Mouse (Mus musculus): ENCODE data around the gene Lats1.
"Not testable (repeated sequence)": the region's sequence is repeated elsewhere in the genome, so short reads cannot be mapped to it uniquely, and the experiment has no call there.

The Lats1 gene

GRCm38 (mm10) chr10:7726501-7726812, 45.4 kb downstream of the Lats1 start:
- peak; percentile 22 for DNase-seq (ENCODE audit: low read depth, low spot score)

- no peak for DNase-seq (ENCODE audit: low read depth, low spot score)
Observed at GRCm38 (mm10) chr10:7727011-7727410, 46.0 kb downstream of the Lats1 start.

DNA sequence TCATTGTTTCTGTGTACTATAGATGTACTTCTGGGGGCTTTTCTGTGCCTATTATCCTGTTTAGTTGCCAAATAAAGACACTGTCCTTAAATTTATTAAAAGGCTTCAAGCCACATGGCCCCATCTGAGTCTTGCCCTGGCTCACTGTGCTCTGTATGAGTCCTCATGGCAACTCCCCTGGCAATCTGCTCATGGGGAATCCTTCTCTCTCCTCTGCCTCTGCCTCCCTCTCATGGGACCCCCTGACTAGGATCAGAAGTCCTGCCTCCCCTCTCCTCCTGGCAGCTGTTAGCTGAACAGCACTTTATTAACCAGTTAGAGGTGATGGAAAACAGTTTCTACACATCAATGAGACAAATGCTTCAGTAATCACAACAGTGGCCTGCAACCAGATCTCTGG, 50.6 kb downstream of the Lats1 start:
- DNase-seq (ENCODE audit: low read depth, low spot score) = no peak

DNA sequence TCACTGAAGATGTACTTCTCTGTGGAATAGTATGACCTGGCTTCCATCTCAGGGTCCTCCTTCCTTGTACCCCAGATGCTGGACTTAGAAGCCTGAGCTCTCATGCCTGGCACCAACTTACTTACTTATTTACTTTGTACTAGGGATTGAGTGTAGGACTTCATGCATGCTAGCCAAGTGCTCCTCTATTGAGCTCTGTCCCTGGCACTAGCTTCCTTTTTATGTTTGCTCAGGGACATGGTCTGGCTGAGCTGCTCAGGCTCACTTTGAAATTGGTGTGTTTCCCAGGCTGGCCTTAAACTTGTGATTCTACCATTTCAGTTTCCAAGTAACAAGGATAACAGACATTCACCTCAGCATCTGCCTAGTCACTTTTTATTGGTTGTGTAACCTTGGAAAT, 56.1 kb downstream of the Lats1 start:
- no peak for DNase-seq (ENCODE audit: low read depth, low spot score)

- no peak for DNase-seq (ENCODE audit: low read depth, low spot score)
Observed at GRCm38 (mm10) chr10:7737914-7738313, 56.9 kb downstream of the Lats1 start.

GRCm38 (mm10) chr10:7745528-7745927, 64.5 kb downstream of the Lats1 start:
- DNase-seq (ENCODE audit: low read depth, low spot score) = not testable (repeated sequence)

- DNase-seq (ENCODE audit: low read depth, low spot score) = no peak
Observed at GRCm38 (mm10) chr10:7748752-7749151, 67.7 kb downstream of the Lats1 start.

DNA sequence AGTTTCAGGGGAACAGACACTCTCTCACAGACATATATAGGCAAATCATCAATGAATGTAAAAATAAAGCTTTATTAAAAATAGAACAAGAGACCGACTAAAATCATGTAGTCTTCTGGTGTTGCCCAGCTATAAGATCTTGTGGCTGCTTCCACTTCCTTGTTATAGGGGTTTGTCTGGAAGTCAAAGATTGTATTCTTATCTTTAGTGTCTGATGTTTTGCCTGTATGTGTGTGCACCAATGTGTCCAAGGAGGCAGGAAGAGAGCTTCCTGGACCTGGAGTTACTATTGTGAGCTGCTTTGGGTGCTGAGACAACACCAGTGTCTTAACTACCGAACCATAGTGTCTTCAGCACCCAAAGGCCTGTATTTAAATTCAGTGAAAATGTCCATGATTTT, 76.5 kb downstream of the Lats1 start:
- DNase-seq (ENCODE audit: low read depth, low spot score) = no peak
